Mouse (Mus musculus) limb, embryonic 15.5 days (tissue): ENCODE data around the gene Rusc2. TPM values are rescaled to one million over a fixed set of nuclear protein-coding genes. Genes with fewer than 3 reads are reported as not detected.

Source experiments
- ATAC-seq: fragments of 200-750 bp; cut with Nextera tagmentation; 2 replicates; pipeline ENCODE4 v1.8.0; 2017; ENCODE audit warnings: low read depth, moderate TSS enrichment; ENCODE audit not compliant: insufficient number of reproducible peaks, low FRiP score, low TSS enrichment
- H3K27ac ChIP-seq: fragments of 300-500 bp; sonication (generic); 2 replicates; pipeline ENCODE4 v1.5.1; 2015; ENCODE audit warnings: moderate library complexity, mild to moderate bottlenecking, inconsistent platforms
- H3K27me3 ChIP-seq: fragments of 300-500 bp; sonication (generic); 2 replicates; pipeline ENCODE4 v1.6.1; 2015; ENCODE audit warnings: inconsistent platforms
- H3K36me3 ChIP-seq: fragments of 300-500 bp; sonication (generic); 2 replicates; pipeline ENCODE4 v1.6.1; 2015; ENCODE audit warnings: inconsistent platforms
- H3K4me1 ChIP-seq: fragments of 300-500 bp; sonication (generic); 2 replicates; pipeline ENCODE4 v1.6.1; 2015; ENCODE audit warnings: inconsistent platforms
- H3K4me2 ChIP-seq: fragments of 300-500 bp; sonication (generic); 2 replicates; pipeline ENCODE4 v1.6.1; 2015; ENCODE audit warnings: mild to moderate bottlenecking, inconsistent platforms
- H3K4me3 ChIP-seq: fragments of 300-500 bp; sonication (generic); 2 replicates; pipeline ENCODE4 v1.5.1; 2015; ENCODE audit warnings: mild to moderate bottlenecking, inconsistent platforms
- H3K9ac ChIP-seq: fragments of 300-500 bp; sonication (generic); 2 replicates; pipeline ENCODE4 v1.6.1; 2015; ENCODE audit warnings: inconsistent platforms
- H3K9me3 ChIP-seq: fragments of 300-500 bp; sonication (generic); 2 replicates; pipeline ENCODE4 v1.6.1; 2016; ENCODE audit warnings: inconsistent platforms
- WGBS: fragments of 180-500 bp; shearing (Covaris S2); methylation state at CpG from one replicate; pipeline ENCODE4 v1.1.7; 2015; 5-methylcytosine and 5-hydroxymethylcytosine counted together
- polyA plus RNA-seq: library from polyadenylated mRNA; unstranded; fragments of >200 nt; fragmentation: Nextera tagmentation; extraction: Ambion mirVana; gene quantifications from 2 replicates; pipeline ENCODE4 v1.2.1, GENCODE M21; 2015

Rusc2 gene
- polyA plus RNA-seq, 1 experiment from 2014 or later: 13.9 TPM

- no peak for ATAC-seq
- Histone ChIP-seq H3K9ac (no peak overlapping the region), H3K4me1 (0 out of 2 replicates have a peak, but pooled peaks cover 7% of the 10 kb centered on the region), H3K27ac (peak overlapping the region; percentile 47; the same call in 1 of the 2 replicates), H3K27me3 (peaks cover 17% of the 10 kb centered on the region), H3K4me2 (no peak overlapping the region), H3K36me3 (peaks cover 71% of the 10 kb centered on the region), H3K4me3 (no peak overlapping the region), H3K9me3 (no peaks in the 10 kb centered on the region)
- WGBS: 52% methylated on average over 9 of the region's 9 CpGs
These were observed 38.1 kb downstream of the Rusc2 start for GRCm38 (mm10) chr4:43419801-43420281.

DNA sequence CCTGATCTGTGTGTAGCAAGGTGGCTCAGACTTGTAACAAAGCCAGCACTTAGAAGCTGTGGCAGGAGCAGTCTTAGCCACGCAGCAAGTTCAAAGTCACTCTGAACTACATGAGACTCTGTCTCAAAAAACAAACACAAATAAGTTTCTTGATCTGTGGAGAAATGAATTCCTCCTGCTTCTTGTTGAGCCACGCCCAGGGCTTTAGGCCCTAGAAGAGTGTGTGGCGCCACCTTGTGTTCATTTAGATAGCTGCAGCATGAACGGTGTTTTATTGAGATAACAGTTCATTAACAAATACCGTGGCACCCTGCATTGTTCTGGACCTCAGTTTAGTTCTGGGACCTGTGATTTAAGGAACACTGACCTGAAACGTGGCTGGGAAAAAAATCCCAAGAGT lies 38.5 kb downstream of the Rusc2 start:
- Histone ChIP-seq H3K27ac (peak overlapping the region; percentile 47; the same call in 1 of the 2 replicates), H3K36me3 (peaks cover 71% of the 10 kb centered on the region), H3K4me1 (peaks cover 10% of the 10 kb centered on the region), H3K9me3 (no peaks in the 10 kb centered on the region), H3K27me3 (peaks cover 22% of the 10 kb centered on the region), H3K4me3 (no peak overlapping the region), H3K4me2 (no peak overlapping the region), H3K9ac (no peak overlapping the region)
- 2% methylated on average over 6 of the region's 6 CpGs for WGBS
- ATAC-seq: no peak

GRCm38 (mm10) chr4:43421632-43422240 lies 40.0 kb downstream of the Rusc2 start:
- WGBS: 74% methylated on average over 28 of the region's 28 CpGs
- Histone ChIP-seq H3K4me3 (no peak overlapping the region), H3K4me2 (no peak overlapping the region), H3K27me3 (peaks cover 36% of the 10 kb centered on the region), H3K9ac (no peak overlapping the region), H3K9me3 (no peaks in the 10 kb centered on the region), H3K4me1 (peaks cover 24% of the 10 kb centered on the region), H3K36me3 (peaks cover 68% of the 10 kb centered on the region), H3K27ac (no peak overlapping the region)
- no peak for ATAC-seq

- peaks cover 53% of the 10 kb centered on the region for H3K27me3 ChIP-seq
- H3K9ac ChIP-seq: no peak overlapping the region
- H3K4me1 ChIP-seq: peaks cover 36% of the 10 kb centered on the region
- no peak for ATAC-seq
- no peak overlapping the region for H3K4me2 ChIP-seq
- H3K4me3 ChIP-seq: no peak overlapping the region
- peaks cover 60% of the 10 kb centered on the region for H3K36me3 ChIP-seq
- H3K27ac ChIP-seq: no peak overlapping the region
- no peaks in the 10 kb centered on the region for H3K9me3 ChIP-seq
- WGBS: 87% methylated on average over 20 of the region's 20 CpGs
These were observed 41.6 kb downstream of the Rusc2 start for GRCm38 (mm10) chr4:43423267-43423934.

GRCm38 (mm10) chr4:43424072-43424471 lies 42.3 kb downstream of the Rusc2 start:
- Histone ChIP-seq H3K36me3 (peaks cover 58% of the 10 kb centered on the region), H3K27ac (no peak overlapping the region), H3K4me3 (no peak overlapping the region), H3K9me3 (no peaks in the 10 kb centered on the region), H3K4me1 (peaks cover 43% of the 10 kb centered on the region), H3K4me2 (no peak overlapping the region), H3K9ac (no peak overlapping the region), H3K27me3 (peaks cover 60% of the 10 kb centered on the region)
- 74% methylated on average over 9 of the region's 9 CpGs for WGBS
- no peak for ATAC-seq

DNA sequence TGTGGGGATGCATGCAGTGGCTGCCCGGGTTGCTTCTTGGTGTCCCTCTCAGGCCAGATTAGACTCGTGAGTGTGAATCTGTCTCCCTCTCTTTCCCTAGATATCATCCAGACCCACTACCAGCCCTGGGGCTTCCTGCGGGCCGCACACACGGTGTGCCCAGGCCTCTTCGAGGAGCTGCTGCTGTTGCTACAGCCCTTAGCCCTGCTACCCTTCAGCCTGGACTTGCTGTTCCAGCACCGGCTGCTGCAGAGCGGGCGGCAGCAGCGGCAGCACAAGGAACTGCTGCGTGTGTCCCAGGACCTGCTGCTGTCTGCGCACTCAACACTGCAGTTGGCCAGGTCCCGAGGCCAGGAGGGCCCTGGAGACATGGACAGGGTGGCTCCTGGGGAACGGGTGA lies 43.4 kb downstream of the Rusc2 start:
- H3K9me3 ChIP-seq: no peaks in the 10 kb centered on the region
- WGBS: 33% methylated on average over 14 of the region's 14 CpGs
- H3K4me3 ChIP-seq: peak overlapping the region; percentile 3; the same call in 1 of the 2 replicates
- no peak overlapping the region for H3K9ac ChIP-seq
- no peak overlapping the region for H3K27ac ChIP-seq
- H3K36me3 ChIP-seq: peaks cover 55% of the 10 kb centered on the region
- peaks cover 37% of the 10 kb centered on the region for H3K4me1 ChIP-seq
- peaks cover 60% of the 10 kb centered on the region for H3K27me3 ChIP-seq
- H3K4me2 ChIP-seq: peak overlapping the region; percentile 7
- no peak for ATAC-seq

DNA sequence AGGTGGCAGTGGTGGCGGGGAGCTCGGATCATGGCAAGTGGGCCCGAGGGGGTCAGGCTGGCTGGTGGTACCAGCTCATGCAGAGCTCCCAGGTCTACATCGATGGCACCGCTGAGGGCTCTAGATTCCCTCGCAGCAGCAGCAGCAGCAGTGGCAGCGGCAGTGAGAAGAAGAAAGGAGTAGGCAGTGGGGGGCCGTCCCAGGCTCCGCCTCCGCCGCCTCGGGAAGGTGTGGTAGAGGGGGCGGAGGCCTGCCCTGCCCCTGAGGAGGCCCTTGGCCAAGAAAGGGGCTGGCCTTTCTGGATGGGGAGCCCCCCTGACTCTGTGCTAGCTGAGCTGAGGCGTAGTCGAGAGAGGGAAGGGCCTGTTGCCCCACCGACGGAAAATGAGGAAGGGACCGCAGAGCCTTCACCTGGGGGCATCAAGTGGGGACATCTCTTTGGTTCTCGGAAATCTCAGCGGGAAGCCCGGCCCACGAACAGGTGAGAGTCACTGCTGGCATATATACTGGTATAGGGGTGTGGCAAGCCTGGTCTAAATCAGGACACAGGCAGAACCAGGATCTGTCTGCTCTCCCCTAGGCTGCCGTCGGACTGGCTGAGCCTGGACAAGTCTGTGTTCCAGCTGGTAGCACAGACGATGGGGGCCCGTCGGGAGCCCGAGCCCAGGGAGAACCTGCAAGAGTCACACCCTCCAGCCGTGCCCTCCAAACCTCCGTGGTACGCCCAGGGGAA lies 44.0 kb downstream of the Rusc2 start:
- no peaks in the 10 kb centered on the region for H3K9me3 ChIP-seq
- ATAC-seq: no peak
- 25% methylated on average over 31 of the region's 31 CpGs for WGBS
- peaks cover 36% of the 10 kb centered on the region for H3K4me1 ChIP-seq
- peak overlapping the region; percentile 3; the same call in 1 of the 2 replicates for H3K4me3 ChIP-seq
- H3K4me2 ChIP-seq: peak overlapping the region; percentile 7
- peaks cover 60% of the 10 kb centered on the region for H3K27me3 ChIP-seq
- H3K36me3 ChIP-seq: peaks cover 55% of the 10 kb centered on the region
- H3K9ac ChIP-seq: no peak overlapping the region
- H3K27ac ChIP-seq: no peak overlapping the region

DNA sequence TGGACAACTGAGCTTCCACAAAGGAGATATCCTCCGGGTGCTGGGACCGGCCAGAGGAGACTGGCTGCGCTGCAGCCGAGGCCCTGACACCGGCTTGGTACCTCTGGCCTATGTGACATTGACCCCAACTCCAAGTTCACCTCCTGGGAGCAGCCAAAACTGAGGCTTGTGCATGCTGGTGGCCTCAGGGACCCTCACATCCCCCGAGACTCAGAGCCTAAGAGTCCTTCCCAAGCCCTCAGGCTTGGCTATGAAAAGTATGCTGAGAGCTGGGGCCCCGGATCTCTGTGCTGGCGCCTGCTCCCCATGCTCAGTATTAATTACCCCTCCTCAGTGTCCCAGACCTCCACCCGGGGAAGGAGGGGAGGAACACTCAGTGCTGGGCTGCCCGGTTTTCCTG lies 44.7 kb downstream of the Rusc2 start:
- Histone ChIP-seq H3K9me3 (no peaks in the 10 kb centered on the region), H3K4me2 (no peak overlapping the region), H3K27me3 (peaks cover 60% of the 10 kb centered on the region), H3K36me3 (peaks cover 49% of the 10 kb centered on the region), H3K27ac (no peak overlapping the region), H3K4me3 (no peak overlapping the region), H3K9ac (no peak overlapping the region), H3K4me1 (peaks cover 36% of the 10 kb centered on the region)
- ATAC-seq: no peak
- 46% methylated on average over 10 of the region's 10 CpGs for WGBS

- Histone ChIP-seq H3K27ac (no peak overlapping the region; the same call in 1 of the 2 replicates), H3K4me1 (peaks cover 39% of the 10 kb centered on the region), H3K9me3 (no peaks in the 10 kb centered on the region), H3K4me2 (0 out of 2 replicates have a peak overlapping the region, but pooled peaks have one; percentile 12), H3K36me3 (peaks cover 39% of the 10 kb centered on the region), H3K27me3 (peaks cover 60% of the 10 kb centered on the region), H3K9ac (no peak overlapping the region), H3K4me3 (no peak overlapping the region)
- no peak for ATAC-seq
- 24% methylated on average over 23 of the region's 23 CpGs for WGBS
These were observed 45.9 kb downstream of the Rusc2 start for GRCm38 (mm10) chr4:43427501-43428179.

GRCm38 (mm10) chr4:43428180-43428861 lies 46.5 kb downstream of the Rusc2 start:
- Histone ChIP-seq H3K36me3 (peaks cover 32% of the 10 kb centered on the region), H3K4me3 (no peak overlapping the region), H3K4me2 (0 out of 2 replicates have a peak overlapping the region, but pooled peaks have one; percentile 17), H3K27me3 (peaks cover 58% of the 10 kb centered on the region), H3K4me1 (peaks cover 39% of the 10 kb centered on the region), H3K9me3 (no peaks in the 10 kb centered on the region), H3K27ac (no peak overlapping the region), H3K9ac (no peak overlapping the region)
- 32% methylated on average over 16 of the region's 16 CpGs for WGBS
- ATAC-seq: no peak

DNA sequence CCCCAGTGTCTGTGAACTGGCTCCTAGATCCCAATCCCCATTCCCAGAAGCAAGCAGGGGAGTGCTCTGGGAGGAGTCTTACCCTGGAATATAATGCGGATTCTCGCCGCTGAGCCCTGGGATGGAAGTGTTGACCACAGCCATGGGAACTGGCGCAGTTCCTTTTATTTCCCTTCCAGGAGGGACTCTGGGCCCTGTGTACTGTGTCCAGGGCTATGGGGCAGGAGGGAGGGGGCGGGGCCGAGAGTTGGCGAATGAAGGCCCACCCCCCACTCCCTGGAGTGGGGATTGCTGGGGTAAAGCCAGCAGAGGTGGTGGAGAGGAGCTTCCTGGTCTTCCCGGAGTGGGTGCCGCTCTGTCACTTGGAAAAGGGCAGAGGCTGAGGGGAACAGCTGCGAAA lies 47.2 kb downstream of the Rusc2 start, which contains the start of gene Fam166b:
Fam166b (minus strand) TSS at position 189 of the 400 bp plus-strand sequence.
- peaks cover 26% of the 10 kb centered on the region for H3K36me3 ChIP-seq
- no peak for ATAC-seq
- peaks cover 39% of the 10 kb centered on the region for H3K4me1 ChIP-seq
- peak within 1 kb of the TSS; percentile 17; the same call in 1 of the 2 replicates for H3K4me2 ChIP-seq
- no peak within 1 kb of the TSS for H3K4me3 ChIP-seq
- H3K27ac ChIP-seq: no peak within 1 kb of the TSS
- peaks cover 51% of the 10 kb centered on the region for H3K27me3 ChIP-seq
- H3K9ac ChIP-seq: no peak within 1 kb of the TSS
- WGBS: 10% methylated on average over 10 of the region's 10 CpGs
- no peaks in the 10 kb centered on the region for H3K9me3 ChIP-seq
